Mouse (Mus musculus) MEL-GATA-1-ER (cell line): ENCODE data around the gene Padi2.

Source experiments
- DNase-seq: peaks from one replicate; pipeline ENCODE4 v3.0.0-alpha.2; 2012; ENCODE audit warnings: low read depth; ENCODE audit errors: extremely low read depth

The Padi2 gene

DNA sequence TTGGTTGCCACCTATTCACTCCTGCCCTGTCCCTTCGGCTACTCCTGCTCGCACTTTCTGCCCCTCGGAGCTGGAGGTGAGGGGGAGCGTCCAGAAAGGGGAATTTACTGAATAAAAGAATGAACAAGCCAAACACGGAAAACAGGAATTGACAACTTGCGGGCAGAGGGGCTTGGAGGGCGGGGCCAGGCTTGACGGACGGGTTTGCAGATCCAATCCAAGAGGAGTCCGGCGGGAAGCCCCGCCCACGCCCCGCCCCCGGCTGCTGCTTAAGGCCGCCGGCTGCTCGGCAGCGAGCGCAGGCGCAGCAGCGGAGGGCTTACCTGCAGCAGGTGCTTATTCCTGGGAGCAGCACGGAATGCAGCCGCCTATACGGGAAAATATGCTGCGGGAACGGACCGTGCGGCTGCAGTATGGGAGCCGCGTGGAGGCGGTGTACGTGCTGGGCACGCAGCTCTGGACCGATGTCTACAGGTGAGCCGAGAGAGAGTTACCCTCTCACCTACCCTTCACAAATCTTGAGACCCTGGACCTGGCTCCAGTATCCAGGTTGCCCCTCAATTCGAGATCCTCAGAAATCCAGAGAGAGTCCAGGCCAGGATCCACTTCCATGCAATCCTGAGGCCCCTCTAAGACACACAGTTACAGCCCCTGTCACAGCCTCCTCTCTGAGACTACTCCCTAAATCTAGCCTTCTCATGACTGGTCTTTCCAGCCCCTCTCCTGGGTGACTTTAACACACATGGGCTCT lies at the start of gene Padi2:
Gene Padi2, plus strand, starts transcription at position 269 of the 751 bp plus-strand sequence.
- peak; percentile 59 for DNase-seq

DNA sequence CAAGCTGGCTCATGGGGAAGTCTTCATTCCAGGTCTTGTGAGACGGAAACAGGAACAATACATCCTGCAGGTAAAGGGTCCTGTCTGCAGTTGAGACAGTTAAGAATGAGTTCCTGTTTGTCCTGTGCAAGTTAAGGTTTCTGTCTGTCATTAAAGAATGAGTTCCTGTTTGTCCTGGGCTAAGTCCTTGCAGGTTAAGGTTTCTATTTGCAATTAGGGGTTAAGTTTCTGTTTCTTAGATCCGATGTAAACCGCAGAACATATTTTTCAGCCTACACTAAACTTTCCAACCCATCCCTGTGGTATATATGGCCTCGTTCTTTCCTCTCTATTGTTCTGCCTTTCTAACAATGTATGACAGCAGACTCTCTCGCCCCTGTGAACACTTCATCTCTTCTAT lies 49.1 kb upstream of the Padi2 start:
- DNase-seq, result no peak

DNA sequence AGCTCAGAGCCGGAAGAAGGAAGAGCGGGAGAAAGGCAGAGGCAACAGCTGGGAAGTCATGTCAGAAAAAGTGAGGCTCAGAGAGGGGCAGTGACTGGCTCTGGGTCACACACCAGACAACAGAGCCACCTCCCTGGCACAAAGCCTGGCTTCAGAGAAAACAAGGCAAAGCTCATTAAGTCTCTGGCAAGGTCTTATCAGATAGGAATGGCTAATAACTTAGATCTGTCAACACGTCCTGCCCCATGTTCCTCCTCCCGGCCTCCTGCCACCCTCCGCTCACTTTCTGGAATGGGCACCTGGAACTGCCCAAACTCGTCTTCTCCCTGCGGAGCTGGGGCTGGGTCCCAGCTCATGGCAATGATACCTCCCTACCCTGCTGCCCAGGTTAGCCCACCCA lies 48.3 kb upstream of the Padi2 start:
- no peak for DNase-seq

DNA sequence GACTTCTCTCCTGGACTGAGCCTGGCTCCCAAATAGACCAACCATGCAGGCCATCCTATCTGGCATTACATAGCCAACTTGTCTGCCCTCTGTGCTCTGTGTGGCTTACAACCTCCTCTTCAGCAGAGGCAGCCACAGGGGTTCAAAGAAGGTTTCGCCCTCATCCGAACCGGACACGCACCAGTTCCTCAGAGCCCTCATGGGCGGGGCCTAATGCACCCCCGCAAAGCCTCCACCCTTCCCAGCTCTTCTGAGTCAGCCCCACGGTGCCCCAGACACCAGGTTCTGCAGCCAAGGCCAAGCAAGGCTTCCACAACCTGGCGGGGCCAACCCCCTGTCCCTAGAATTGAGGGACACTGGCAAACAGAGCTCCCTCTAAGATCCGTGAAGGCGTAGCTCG lies 46.9 kb upstream of the Padi2 start:
- no peak for DNase-seq

DNA sequence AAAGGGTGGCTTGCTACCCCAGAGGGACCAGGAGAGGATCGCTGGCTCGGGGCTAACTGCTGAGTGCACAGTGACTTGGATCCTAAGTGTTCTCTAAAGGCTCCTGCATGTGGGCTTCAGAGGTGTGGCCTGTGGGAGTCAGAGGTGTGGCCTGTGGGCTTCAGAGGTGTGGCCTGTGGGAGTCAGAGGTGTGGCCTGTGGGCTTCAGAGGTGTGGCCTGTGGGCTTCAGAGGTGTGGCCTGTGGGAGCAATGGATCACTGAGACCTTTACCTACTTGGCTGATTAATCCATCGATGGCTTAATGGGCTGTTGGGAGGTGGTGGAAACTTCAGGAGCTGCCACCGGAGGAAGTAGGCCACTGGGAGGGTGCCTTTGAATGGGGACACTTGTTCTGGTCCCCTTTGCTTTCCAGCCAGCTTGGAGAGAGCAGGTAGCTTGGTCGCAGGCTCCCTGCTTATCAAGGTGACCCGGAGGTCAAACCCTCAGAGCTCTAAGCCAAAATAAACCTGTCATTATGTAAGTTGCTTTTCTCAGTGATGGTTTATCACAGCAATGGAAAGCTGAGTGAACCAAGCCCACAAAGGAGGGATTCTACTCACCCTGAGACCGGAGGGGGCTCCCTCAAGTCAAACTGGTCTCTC lies 45.9 kb upstream of the Padi2 start:
- DNase-seq, result peak; percentile 28

DNA sequence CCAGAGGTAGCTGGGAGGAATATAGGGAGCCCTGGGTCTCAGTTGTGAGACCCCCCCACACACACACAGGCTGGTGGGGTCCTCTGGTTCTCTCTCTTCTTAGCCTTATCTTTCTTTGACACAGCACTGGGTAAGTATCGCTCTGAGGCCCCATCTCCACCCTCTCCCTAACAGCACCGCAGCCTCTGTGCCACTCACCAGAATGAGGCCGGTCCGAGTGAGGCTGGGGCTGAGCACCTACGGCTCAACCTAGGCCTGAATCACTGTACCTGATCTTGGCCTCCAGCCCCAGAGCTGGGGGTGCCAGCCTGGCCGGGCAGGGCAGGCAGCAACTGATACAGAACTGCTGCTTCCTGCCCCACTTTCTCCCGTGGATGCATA lies 45.4 kb upstream of the Padi2 start:
- no peak for DNase-seq

DNA sequence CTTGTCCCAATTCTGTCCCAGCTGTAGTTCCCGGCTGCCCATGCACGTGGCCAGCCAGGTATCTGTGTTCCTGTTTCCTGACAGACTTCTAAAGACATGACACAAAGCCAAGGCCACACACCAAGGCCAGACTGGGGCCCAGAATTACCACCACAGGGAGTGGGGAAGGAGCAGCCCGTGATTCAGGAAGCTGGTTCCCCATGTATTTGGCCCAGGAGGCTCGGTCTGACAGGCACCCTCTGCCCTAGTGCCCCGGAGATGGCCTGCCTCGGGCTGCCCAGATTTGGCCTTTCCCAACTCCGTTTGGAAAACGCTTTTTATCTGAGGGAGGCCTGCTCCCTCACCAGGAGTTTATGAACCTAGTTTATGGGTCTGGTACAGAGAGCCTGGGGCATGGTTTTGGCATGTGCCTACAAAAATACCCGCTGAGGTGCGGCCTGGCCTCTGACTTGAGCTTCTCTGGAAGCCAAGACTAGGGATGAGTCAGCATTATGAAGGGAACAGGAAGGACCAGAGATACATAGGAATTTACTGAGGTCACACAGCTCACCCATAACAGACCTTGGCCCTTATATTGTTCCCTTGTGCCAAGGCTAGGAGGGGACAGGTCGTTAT lies 44.0 kb upstream of the Padi2 start:
- no peak for DNase-seq

DNA sequence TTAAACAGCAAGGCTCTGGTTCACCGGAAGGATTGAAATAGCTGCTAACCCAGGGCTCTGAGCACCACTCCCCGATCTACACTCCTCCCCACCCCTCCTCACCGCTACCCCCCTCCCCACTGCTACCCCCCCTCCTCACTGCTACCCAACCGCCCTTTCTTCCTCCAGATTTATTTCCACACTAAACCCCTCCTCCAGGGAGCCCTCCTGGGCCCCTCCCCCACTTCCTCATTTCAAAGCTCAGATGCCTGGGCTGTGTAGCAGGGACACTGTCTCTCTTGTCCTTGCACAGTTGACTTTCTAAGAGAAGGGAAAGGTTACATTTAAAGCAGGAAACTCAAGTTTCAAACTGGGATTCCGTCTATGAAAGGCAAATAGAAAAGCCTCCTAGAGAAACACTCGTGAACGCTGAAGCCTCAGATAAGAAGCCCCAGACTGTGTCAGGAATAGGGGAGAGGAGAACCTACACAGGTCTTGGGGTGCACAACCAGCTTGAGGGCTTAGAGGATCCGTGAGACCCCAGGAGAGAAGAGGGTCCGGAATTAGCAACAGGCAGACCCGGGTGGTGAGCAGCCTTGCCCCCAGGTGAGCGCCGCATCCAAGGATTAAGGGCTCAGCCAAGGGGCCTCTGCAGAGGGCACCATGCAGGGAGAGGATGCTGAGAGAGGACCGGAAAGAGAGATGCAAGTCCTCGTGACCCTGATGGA lies 37.5 kb upstream of the Padi2 start:
- no peak for DNase-seq

DNA sequence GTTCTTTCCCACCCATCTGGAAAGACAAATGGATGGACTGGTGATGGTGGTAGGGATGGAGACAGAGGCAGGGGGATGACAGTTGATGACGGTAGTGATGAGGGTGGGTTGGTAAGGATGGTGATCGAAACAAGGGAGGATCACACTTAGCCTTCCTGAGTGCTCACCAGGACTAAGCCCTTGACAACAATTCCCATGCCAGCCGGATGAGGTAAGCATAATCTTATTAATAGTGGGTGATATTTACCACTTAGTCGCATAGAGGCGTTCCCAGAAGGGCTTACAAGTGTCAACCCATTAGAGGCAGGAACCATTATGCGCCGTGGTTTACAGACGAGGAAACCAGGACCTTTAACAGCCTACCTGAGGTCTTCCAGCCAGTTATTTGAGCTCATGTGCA lies 36.2 kb upstream of the Padi2 start:
- DNase-seq, result no peak

DNA sequence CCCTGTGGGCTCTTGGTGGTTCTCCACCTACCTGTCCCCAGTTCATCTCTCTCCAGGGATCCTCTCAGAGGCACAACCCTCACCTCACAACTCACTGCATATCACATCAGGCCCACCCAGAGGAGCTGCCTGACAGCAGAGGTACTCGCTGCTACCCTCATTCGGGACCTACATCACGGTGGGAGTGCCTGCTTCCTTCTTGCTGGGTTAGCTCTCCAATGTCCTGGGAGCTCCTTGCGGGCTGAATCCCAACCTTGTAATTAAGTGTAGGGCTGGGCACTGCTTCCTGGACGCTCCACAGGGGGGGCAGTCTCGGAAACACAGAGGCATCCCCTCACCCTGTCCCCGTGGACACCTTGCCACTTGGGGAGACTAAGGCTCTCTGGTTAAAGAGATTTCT lies 35.3 kb upstream of the Padi2 start:
- no peak for DNase-seq

DNA sequence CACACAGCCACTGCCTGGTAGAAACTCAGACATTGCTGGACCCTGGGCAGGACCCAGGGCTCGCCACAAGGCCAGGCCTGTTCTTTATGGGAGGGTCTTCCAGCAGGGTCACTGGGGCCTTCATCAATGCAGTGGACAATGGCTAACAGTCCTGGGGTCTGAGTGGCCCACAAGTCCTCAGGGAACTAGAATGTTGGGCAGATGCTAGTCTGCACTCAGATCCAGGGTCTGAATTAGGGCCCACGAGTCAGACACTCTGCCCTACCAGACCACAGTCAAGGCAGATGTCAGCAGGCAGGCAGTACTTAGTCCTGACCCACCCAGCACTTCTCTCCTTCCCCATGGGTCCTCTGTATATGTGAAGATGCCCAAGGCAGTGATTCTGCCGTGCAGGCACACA lies 34.8 kb upstream of the Padi2 start:
- DNase-seq, result no peak

DNA sequence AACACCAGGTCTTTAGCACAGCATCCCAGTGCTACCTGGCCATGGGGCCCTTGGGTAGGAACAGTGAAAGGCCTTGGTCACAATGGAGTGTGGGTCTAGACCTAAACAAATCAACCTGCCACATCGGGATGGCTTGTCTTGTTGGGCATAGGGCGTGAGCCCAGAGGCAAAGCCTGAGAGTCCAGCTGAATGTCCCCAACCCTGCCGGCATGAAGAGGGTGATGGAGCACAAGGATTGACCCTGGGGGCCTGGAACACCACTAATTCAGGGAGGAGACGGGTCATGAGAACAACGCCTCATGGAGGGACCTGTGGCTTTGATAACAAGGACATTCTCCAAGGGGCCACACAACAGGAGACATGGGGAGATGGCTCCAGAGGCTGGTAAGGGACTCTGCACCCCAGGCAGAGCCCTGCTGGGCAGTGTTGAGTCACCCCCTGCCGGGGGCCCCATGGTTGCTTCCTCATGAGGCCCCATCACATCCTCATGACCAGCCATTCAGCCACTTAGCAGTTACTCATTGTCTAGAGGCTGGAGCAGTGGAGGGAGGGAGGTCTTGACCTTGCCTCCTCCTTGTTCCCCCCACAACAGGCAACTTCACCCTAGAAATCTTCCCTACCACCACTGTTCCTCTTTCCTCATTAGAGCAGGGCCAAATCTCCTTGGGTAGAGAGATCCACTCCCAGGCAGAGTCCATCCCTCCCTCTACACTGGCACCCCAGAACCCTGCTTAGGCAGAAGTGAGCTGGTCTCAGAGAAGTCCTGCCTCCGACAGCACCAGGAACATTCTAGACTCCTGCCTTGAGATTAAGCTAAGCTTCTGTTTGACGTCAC lies 34.1 kb upstream of the Padi2 start:
- DNase-seq, result no peak

DNA sequence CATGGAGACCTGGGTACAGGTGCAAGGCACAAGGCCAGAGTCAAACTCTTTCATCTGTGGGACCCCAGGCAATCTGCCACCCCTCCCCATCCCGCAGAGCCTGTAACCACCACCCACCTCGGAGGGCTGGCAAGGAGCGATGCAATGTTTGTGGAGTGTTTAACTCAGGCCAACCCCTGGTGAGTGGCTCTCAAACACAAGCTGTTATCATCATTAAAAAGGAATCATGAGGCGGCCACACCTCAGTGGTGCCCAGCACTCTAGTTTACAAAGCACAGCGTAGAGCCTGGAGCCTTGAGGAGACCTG lies 33.5 kb upstream of the Padi2 start:
- no peak for DNase-seq

DNA sequence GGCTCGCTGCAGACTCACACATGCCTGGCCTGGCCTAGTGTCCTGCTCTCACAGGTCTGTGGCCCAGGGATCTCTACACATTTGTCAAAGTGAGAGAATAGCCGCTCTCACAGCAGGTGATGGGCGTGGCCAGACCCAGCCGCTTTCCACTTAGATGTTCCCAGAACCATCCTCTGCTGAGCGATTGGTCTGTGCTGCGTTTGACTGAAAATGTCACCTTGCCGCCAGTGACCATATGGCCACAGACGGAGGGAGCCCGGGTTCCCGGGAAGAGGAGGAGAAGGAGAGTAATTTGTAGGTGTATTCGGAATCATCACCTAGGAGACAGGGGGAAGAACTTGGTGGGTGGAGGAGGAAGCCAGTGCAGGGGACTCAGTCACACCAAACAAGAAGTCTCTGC lies 33.1 kb upstream of the Padi2 start:
- no peak for DNase-seq

DNA sequence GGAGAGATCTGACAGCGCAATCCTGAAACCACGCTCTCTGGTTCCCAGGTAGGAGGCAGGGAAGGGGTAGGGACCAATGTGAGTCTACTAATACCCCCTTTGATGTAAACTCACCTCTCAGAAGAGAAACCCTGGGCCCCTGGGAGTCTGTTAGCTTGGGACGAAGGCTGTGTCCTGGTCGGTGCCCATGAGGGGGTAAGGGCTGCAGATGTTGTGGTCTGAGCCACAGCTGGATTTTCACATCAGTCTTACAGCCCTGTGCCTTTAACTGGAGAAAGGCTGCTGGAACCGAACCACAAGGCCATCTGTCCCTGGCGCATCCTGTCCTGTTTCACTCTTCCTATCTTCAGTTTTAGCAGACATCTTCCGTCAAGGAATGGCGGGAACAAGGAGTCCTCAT lies 30.0 kb upstream of the Padi2 start:
- DNase-seq, result no peak

DNA sequence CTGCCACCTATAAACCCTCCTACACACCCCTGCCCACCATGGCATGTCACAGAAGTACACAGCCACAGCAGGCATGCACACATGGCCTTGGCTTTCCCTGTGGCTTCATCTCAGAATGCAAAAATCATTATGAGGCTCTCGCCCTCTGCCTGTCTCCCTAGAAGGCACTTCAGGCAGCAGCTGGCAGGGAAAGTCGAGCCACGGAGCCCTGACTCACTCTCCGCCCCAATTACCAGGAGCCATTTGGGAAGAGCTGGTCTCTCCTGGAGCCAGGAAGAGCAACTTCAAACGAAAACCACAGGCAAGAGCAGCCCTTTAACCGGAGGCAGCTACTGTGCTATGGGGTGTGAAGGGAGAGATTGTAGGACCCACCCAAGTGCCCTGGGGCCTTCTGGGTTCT lies 29.5 kb upstream of the Padi2 start:
- no peak for DNase-seq

DNA sequence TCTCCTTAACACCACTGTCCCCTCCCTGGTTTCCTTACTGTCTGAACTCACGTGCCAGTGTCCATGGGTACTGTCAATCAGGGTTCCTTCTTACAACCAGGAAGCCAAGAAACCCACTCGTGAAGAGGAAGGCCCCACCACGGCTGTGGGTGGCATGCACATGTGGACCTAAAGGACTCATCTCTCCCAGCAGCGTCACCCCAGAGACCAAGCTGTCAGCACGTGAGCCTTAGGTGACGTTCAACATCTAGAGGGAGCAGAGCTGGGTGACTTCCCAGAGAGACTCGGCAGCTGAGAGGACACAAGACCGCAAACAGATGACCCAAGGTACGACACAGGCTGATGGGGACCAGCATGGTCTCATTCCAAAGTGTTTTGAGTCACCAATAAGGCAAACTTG lies 28.7 kb upstream of the Padi2 start:
- no peak for DNase-seq

DNA sequence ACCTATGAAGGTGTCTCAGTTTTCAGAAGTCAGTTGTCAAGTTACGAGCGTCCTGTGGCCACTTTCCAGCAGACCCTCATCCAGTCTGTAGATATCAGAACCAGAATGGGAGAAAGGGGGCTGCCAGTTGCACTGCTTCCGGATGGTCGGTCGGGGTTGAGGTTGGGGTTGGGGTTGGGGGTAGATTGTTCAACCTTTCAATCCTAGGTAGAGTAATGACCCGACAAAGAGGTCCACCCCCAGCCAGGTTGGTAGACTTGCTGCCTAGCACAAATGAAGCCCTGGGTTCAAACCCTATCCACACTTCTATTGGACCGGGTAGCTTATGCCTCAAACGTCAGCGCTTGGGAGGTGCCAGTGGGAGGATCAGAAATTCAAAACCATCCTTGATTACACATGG lies 27.5 kb upstream of the Padi2 start:
- DNase-seq, result no peak

DNA sequence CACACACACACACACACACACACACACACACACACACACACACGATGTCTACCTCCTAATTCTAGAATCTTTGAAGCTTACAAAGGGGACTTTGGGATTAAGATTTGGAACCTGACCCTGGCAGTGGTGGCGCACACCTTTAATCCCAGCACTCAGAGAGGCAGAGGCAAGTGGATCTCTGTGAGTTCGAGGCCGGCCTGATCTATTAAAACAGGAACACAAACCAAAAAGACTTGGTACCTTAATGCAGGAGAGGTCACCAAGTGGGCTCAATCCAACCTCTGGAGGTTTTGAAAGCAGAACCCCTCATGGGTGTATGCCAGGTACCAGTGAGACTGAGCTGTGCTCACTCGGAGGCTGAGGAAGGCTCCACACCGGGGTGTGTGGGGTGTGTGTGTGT lies 27.0 kb upstream of the Padi2 start:
- no peak for DNase-seq

DNA sequence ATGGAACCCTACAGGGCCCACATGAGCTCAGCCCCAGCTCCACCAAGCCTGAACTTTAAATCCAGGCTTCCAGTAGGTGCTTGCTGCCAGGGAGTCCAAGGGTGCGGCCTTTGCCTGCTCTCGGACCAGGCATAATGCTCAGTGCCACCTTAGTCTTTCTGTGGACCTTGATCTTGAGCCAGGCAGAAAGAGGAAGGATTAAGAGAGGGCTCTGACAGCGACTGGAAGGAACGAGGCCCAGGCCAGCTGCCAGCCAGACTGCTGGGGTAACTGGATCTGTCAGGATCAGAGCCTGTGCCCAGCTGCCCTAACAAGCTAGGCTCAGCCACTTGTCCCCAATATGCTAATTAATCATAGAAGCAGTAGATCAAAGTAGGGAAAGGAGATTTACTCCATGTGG lies 26.4 kb upstream of the Padi2 start:
- DNase-seq, result no peak

DNA sequence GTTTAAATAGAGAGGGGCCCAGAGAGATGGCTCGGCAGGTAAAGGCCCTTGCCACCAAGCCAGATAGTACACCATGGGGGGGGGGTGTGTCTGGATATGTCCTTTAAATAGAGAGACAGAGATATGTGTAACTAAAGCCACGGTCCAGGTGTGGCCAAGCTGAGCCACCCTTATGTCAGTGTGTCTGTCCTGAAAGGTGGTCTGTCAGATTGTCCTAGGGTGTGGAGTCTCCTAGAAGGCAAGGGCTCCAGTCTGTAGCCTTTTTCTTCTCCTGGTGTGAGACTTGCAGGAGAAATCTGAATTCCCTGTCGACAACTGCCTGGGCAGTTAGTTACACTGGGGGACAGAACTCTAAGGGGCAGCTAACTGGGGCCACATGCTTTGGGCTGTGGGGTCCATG lies 25.9 kb upstream of the Padi2 start:
- DNase-seq, result no peak
